ENCODE assay signal across 1 mouse cellular context in genomic region chr3:103915509-103915896, GRCm38 (mm10).
TF ChIP-seq lines count a peak whose summit lies in the region.

No protein-coding gene starts in this region.

TF ChIP-seq in CH12.LX, 34 proteins besides CTCF, POLR2A, EP300 and RAD21 (continued from another document):
- no peak for TF ChIP-seq MEF2A (IDR thresholded peaks at IDR 0.05; ENCODE audit: borderline replicate concordance, low read depth, low read length)
